Mouse (Mus musculus): ENCODE measurements around the gene Thumpd3.

The Thumpd3 gene

DNA sequence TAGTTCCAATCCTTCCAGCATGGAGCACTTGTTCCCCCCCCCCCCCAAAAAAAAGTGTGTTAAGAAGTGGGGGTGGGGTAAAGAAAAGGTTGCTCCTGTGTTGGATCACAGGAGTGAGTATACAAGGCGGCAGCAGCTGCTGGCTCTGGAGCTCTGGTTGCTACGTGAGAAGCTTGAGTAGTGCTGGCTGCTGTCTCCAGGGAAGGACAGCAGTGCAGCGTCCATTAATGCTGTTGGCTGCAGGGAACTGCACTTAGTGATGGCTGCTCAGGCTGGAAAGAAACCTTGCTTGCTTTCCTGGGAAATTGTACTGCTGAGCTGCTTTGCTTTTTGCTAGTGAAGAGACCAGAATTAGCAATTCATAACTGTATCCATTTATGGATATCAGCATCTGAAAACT is 33.5 kb downstream of the Thumpd3 start:
- DNase-seq (ENCODE audit: low spot score) = peak; percentile 79

DNA sequence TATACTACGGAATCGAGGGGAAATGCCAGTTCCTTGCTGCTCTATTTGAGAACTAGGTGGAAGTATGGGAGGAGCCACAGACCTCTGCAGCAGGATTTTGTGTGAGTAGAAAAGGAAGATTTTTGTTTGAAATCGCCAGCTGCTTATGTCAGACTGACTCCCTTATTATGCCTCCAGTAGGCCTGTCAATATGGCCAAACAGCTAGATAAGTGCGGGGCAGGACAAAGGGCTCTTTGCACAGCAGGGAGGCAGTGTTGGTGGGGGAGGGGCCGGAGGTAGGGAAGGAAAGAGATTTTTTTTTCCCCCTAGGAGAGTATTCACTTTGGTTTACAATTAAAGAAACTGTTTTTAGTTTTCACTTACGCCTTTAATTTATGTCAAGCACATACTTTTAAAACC is 36.2 kb downstream of the Thumpd3 start:
- DNase-seq (ENCODE audit: low spot score) = peak; percentile 45

DNA sequence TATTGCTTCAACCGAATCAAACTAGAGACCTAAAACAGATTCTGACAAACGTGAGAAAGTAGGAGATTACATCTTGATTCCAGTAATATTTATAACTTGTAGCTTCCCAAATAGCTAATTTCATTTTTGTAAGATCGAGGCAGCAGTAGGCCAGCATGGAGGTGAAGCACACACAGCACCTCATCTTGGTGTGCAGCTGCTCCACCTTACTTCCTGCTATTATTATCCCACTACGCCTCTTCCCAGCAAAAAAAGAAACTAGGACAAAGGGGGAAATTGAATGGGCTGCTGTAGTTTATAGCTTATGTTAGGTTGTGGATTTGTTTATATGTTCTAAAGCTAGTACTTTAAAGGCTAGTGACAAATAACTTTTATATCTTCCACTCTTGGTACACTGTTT is 38.6 kb downstream of the Thumpd3 start:
- DNase-seq (ENCODE audit: low spot score) = no peak

DNA sequence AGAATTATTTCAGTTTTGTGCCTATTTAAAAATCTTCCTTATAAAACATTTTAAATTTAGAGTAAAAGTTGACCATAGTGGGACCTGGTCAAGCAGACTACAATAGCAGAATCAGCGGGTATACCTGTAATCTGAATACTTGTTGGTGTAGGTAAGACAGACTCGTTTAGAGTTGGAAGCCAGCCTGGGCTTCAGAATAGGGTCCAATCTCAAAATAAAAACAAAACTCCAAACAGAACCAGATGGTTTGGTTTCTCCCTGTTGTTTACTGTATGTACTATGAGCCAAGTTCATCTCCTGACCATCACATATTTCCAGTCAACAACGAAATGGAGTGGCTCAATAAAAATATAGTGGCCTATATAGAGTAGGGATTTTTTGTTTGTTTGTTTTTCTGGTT is 47.2 kb downstream of the Thumpd3 start:
- DNase-seq (ENCODE audit: low spot score) = no peak

DNA sequence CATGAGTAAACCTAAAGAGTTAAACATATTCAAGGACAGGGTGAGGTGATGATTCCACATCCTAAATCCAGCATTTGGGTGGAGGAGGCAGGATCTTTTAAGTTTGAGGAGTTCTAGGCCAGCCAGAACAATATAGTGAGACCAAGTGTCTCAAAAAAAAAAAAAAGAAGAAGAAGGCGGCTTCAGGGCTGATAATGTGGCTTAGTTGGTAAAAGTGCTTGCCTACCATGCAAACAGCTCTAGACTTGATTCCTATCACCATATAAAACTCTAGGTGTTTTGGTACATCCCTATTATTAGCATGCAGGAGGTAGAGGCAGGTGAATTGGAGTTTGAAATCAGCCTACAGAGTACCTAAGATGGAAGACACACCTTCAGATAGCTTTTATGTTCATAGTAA is 49.5 kb downstream of the Thumpd3 start:
- DNase-seq (ENCODE audit: low spot score) = no peak

DNA sequence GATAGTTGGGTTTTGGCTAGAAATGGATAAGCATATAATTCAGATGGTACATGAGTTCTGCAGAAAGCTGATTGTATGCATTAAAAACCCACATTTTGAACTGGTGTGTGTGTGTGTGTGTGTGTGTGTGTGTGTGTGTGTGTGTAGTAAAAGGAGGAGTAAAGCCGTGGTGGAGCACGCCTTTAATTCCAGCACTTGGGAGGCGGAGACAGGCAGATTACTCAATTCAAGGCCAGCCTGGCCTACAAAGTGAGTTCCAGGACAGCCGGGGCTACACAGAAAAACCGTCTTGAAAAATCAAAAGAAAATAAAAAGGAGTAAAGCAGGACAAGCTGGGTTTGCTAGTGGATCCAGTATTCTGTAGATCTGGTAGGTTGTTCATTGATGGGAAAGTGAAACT is 51.6 kb downstream of the Thumpd3 start:
- no peak for DNase-seq (ENCODE audit: low spot score)

DNA sequence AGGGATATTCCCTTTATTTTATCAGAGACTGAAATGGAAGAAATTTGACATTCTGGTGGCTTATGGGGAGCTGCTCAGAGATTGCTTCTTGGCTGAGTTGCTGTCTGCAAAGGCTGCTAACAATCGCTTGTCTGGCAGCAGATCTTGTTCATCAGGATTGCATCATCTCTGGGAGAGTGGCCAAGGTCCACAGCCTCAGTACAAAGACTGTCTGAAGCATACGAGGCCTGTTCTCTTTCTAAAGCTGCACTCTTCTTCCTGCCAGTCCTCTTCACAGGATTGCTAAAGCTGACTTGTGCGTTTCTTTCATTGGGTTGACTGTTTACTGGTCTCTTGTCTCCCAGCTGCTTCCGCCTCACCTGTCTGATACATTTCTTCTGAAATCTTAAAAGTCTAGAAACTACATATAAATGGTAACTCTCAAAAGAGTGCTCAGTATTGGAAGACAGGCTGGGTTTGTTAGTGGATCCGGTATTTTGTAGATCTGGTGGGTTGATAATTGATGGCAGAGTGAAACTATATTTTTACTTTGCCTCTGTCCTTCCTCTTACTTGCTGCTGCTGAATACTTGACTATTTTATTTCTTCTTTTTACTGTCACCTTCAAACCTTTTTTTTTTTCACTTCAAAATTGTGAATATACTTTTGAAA is 53.7 kb downstream of the Thumpd3 start:
- no peak for DNase-seq (ENCODE audit: low spot score)

DNA sequence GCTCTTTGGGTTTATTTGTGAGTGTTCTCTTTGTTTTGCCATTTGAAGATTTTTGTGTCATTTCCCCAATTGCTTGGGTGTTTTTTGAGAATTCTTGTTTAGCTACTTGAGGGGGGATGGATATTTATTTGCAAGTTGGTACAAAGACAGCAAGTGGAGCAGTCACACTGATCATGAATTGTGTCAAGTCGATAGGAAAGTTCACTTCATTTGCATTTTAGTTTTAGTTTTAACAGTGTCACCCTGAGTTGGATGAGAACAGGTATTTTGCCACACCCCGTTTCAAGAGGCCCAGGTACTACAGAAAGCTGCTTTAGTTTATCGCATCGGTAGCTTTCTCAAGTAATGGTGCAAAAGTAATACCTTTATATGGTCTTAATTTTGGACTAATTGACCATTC is 56.5 kb downstream of the Thumpd3 start:
- no peak for DNase-seq (ENCODE audit: low spot score)

DNA sequence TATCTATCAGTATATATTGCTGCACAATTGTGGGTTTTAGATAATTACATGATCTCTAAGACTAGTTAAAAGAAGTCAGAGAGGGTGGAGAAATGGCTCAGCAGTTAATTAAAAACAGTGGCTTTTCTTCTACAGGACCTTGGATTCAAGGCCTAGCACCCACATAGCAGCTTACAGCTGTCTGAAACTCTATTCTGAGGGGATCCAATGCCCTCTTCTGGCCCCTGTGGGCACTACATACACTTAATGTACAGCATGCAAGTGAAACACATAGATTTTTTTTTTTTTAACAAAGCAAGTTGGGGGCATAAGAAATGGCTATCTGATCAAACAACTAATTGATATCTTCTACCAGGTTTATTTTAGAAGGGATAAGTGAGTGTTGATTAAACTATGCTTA is 57.7 kb downstream of the Thumpd3 start:
- peak; percentile 66 for DNase-seq (ENCODE audit: low spot score)

DNA sequence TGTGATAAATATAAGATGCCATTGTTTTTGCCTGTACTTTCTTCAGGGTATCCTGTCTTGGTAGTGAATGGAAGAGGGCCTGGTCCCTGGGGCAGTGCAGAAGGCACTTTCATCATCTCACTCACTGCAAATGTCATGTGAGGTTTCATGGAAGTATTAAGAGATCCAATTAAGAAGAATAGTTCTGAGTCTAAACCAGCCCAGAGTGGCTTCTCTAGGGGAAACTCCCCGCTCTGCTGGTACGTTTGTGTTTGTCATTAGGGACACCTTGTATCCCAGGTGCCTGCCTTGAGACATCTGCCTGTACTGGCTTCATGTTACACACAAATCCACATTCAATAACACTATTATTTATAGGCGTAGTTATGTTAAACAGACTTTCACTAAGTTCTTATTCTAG is 63.4 kb downstream of the Thumpd3 start:
- DNase-seq (ENCODE audit: low spot score) = no peak

DNA sequence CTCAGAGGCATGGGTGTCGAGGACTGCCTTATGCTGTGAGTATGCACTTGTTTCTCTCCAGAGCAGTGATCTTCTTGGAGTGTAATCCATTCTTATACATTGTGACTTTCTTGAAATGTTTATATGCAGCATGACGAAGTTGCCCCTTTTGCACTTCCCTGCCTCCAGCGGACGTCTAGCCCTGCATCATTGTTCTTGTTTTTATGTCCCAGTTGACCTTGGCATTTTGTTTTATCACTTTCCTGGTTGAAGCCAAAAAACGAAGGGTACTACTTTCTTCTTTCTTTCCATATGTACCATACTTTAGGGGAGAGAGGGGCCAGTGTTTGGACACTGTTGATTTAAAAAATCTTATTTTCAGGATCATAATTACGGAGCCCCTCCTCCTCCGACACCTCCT is 63.9 kb downstream of the Thumpd3 start:
- no peak for DNase-seq (ENCODE audit: low spot score)

Measured in embryo, embryonic 10 days (tissue).